Mouse (Mus musculus) liver, adult 2 months (tissue): ENCODE data around the gene Gm9639.

Experiments
- CTCF ChIP-seq: fragments of 200-500 bp; IDR thresholded peaks from 2 replicates; pipeline ENCODE4 v1.5.1; 2011; ENCODE audit warnings: low read depth, low read length, control low read depth
- POLR2A ChIP-seq: fragments of 200-500 bp; IDR thresholded peaks from 2 replicates; pipeline ENCODE4 v1.6.1; 2011; ENCODE audit warnings: low read length, control low read depth; ENCODE audit not compliant: insufficient read depth; ENCODE audit errors: extremely low read depth

- TF ChIP-seq CTCF (no peak), POLR2A (no peak)
Observed at GRCm38 (mm10) chr10:77826951-77827350, 32.1 kb upstream of the Gm9639 start, which contains the start of gene Krtap10-4.
